Mouse (Mus musculus) liver, postnatal 0 days (tissue): Measurements from ENCODE around the gene Gng8.

Experiments used
- CTCF ChIP-seq: sonication (generic); IDR thresholded peaks from 2 replicates; pipeline ENCODE4 v1.5.1; 2016; ENCODE audit warnings: antibody characterized with exemption, low read depth
- EP300 ChIP-seq: IDR thresholded peaks from 2 replicates; pipeline ENCODE4 v1.6.1; 2016; ENCODE audit warnings: antibody characterized with exemption, low read depth, mild to moderate bottlenecking

DNA sequence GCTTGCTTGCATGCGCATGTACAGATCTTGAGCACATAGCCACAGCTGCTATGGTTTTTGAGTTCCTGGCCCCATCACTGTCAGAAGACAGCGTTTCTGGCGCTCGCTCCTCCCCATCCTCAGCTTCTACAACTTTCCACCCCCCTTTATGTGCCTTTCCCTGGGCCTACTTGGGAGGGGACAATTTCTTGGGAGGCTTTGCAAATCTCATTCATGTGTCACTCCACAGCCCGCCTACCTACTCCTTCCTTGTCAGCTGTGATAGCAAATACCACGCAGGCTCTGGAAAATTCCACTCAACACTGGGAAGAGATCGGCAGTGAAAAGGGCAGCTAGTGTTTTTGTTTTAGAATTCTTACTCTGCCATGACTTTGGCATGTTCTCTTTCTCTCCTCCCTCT, 48.7 kb downstream of the Gng8 start:
- no peak for TF ChIP-seq CTCF
- no peak for TF ChIP-seq EP300
